Mouse (Mus musculus): ENCODE data around the gene Il22ra1. TPM values are rescaled to one million over a fixed set of nuclear protein-coding genes. Genes with fewer than 3 reads are reported as not detected.

Il22ra1 gene
- polyA plus RNA-seq (2012; rRNA removed), result 3.4 and 4.2 TPM in 2 replicates

GRCm38 (mm10) chr4:135727817-135728216 is at the start of gene Il22ra1:
TSS of gene Il22ra1 (plus strand) at chr4:135728172.

GRCm38 (mm10) chr4:135685906-135686567 is 41.9 kb upstream of the Il22ra1 start, which contains the start of gene Ifnlr1:
TSS of gene Ifnlr1 (plus strand) at chr4:135686287.

DNA sequence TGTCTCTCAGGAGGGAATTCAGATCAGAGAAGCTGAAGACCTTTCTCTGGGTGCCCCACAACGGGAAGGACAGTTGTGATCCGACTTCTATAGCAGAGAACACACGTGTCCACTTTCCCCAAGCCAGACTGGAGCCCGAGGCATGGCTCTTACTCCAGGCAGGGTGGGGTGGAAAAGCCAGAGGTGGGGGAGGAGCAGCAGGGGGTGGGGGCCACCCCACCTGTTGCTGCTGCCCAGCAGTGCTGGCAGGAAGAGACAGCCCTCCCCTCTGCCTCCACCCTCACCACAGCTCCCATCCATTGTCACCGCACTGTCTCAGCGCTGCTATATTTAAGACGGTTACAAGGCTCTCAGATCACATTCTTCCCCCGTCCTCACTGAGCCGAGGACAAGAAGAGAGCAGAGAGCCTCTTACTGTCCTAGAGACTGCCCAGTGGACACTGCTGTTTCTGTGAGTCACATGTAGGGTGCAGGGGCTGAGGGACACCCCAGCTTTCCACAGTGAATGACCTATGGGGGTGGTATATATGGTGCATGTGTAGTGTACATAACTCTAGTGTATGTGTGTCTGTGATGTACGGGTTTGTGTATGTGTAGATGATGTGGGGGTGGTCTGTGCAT is 31.5 kb downstream of the Il22ra1 start, which contains the start of gene Myom3:
Gene Myom3, plus strand, starts transcription at position 360 of the 621 bp plus-strand sequence.

Other genes with a start within 250 kb of the Il22ra1 start
- gene Stpg1, start 233.4 kb upstream of the Il22ra1 start, polyA plus RNA-seq (2012; rRNA removed), result 0.80 and 1.8 TPM in 2 replicates
- 28.9 TPM in 2 replicates for gene Nipal3, start 233.1 kb upstream of the Il22ra1 start, polyA plus RNA-seq (2012; rRNA removed)
- gene Grhl3, start 154.5 kb upstream of the Il22ra1 start, polyA plus RNA-seq (2012; rRNA removed), result 0.25 and 0.38 TPM in 2 replicates
- gene Ifnlr1, start 41.9 kb upstream of the Il22ra1 start, polyA plus RNA-seq (2012; rRNA removed), result 1.4 and 1.6 TPM in 2 replicates
- gene Myom3, start 31.5 kb downstream of the Il22ra1 start, polyA plus RNA-seq (2012; rRNA removed), result 0.13 and 0.17 TPM in 2 replicates
- 141 and 143 TPM in 2 replicates for gene Srsf10, start 127.6 kb downstream of the Il22ra1 start, polyA plus RNA-seq (2012; rRNA removed)
- 9.1 and 11.2 TPM in 2 replicates for gene Pnrc2, start 145.7 kb downstream of the Il22ra1 start, polyA plus RNA-seq (2012; rRNA removed)
- gene Cnr2, start 167.2 kb downstream of the Il22ra1 start, polyA plus RNA-seq (2012; rRNA removed), result 0.56 and 0.78 TPM in 2 replicates
- 85.7 and 85.9 TPM in 2 replicates for gene Fuca1, start 192.6 kb downstream of the Il22ra1 start, polyA plus RNA-seq (2012; rRNA removed)
- 41.1 and 43.3 TPM in 2 replicates for gene Hmgcl, start 218.3 kb downstream of the Il22ra1 start, polyA plus RNA-seq (2012; rRNA removed)
- 28.5 and 30.1 TPM in 2 replicates for gene Gale, start 235.6 kb downstream of the Il22ra1 start, polyA plus RNA-seq (2012; rRNA removed)
- 120 and 136 TPM in 2 replicates for gene Lypla2, start 244.5 kb downstream of the Il22ra1 start, polyA plus RNA-seq (2012; rRNA removed)

Measured in ovary, adult 2 months (tissue).